Mouse (Mus musculus) heart, embryonic 15.5 days (tissue): Measurements from ENCODE around the gene Nck1. TPM values are rescaled to one million over a fixed set of nuclear protein-coding genes. Genes with fewer than 3 reads are reported as not detected.
A peak's percentile ranks its signal among the peaks of the same experiment; 100 is the strongest.

Experiments used
- ATAC-seq: fragments of 200-750 bp; cut with Nextera tagmentation; replicated peaks from 2 replicates; pipeline ENCODE4 v1.8.0; 2017; ENCODE audit warnings: low read depth, moderate TSS enrichment; ENCODE audit not compliant: insufficient number of reproducible peaks, insufficient read depth, low FRiP score
- H3K27ac ChIP-seq: fragments of 300-500 bp; sonication (generic); 2 replicates; pipeline ENCODE4 v1.5.1; 2015; ENCODE audit warnings: mild to moderate bottlenecking, inconsistent platforms
- H3K27me3 ChIP-seq: fragments of 300-500 bp; sonication (generic); 2 replicates; pipeline ENCODE4 v1.6.1; 2015; ENCODE audit warnings: inconsistent platforms
- H3K36me3 ChIP-seq: fragments of 300-500 bp; sonication (generic); 2 replicates; pipeline ENCODE4 v1.6.1; 2015; ENCODE audit warnings: mild to moderate bottlenecking, inconsistent platforms
- H3K4me1 ChIP-seq: fragments of 300-500 bp; sonication (generic); replicated peaks from 2 replicates; pipeline ENCODE4 v1.6.1; 2015; ENCODE audit warnings: inconsistent platforms
- H3K4me2 ChIP-seq: fragments of 300-500 bp; sonication (generic); 2 replicates; pipeline ENCODE4 v1.6.1; 2015; ENCODE audit warnings: inconsistent platforms, mild to moderate bottlenecking, moderate library complexity
- H3K4me3 ChIP-seq: fragments of 300-500 bp; sonication (generic); 2 replicates; pipeline ENCODE4 v1.5.1; 2015; ENCODE audit warnings: mild to moderate bottlenecking, inconsistent platforms
- H3K9ac ChIP-seq: fragments of 300-500 bp; sonication (generic); 2 replicates; pipeline ENCODE4 v1.6.1; 2015; ENCODE audit warnings: mild to moderate bottlenecking, inconsistent platforms
- H3K9me3 ChIP-seq: fragments of 300-500 bp; sonication (generic); replicated peaks from 2 replicates; pipeline ENCODE4 v1.6.1; 2016; ENCODE audit warnings: inconsistent platforms
- WGBS: fragments of 180-500 bp; shearing (Covaris S2); methylation state at CpG from one replicate; pipeline ENCODE4 v1.1.7; 2015; ENCODE audit warnings: mixed read lengths; 5-methylcytosine and 5-hydroxymethylcytosine counted together
- polyA plus RNA-seq: library from polyadenylated mRNA; unstranded; fragments of >200 nt; fragmentation: Nextera tagmentation; extraction: Ambion mirVana; gene quantifications from 2 replicates; pipeline ENCODE4 v1.2.1, GENCODE M21; 2015

Gene Nck1
- polyA plus RNA-seq, 1 experiment from 2014 or later: 57.1 TPM

DNA sequence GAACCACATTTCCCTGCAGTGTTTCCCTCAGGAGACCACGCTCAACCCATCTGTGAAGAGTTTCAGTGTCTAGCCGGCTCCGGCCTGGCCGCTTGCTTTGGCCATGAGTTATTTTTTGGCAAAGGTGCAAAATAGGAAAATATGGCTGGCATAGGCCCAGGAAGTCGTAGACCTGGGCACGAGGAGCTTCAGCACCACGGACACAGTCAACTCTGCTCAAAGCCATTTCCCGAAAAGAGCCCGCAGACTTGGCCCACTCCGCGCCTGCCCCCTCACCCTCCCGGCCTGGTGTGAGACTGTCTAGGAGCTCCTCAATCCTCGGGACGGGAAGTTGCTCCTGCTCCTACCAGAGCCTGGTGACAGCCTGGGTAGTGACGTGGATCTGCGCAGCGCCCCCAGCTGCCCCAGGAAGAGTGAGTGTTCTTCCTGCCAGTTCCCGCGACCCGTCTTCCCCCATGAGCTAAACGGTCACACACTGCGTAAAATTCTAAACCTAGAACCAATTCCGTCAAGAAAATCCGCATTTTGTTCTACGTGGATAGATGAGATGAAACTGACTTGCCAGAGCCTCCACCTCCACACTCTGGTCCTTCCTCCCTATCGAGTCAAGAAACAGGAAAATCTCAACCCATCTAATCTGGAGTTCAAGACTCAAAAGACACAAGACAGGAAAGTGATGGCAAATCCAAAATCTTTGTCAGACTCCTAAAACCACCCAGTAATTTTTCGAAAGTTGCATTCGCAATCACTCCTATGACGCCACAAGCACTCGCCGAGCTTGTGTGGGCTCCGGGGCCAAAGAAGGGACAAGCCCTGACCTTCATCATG is 24.1 kb upstream of the Nck1 start:
- Histone ChIP-seq H3K4me1 (peaks cover 6% of the 10 kb centered on the region), H3K27ac (0 out of 2 replicates have a peak overlapping the region, but pooled peaks have one; percentile 46), H3K4me2 (peak overlapping the region; percentile 88), H3K9me3 (no peaks in the 10 kb centered on the region), H3K4me3 (peak overlapping the region; percentile 64), H3K36me3 (no peaks in the 10 kb centered on the region), H3K9ac (peak overlapping the region; percentile 65), H3K27me3 (no peaks in the 10 kb centered on the region)
- 5% methylated on average over 32 of the region's 32 CpGs for WGBS
- ATAC-seq: peak; percentile 76

DNA sequence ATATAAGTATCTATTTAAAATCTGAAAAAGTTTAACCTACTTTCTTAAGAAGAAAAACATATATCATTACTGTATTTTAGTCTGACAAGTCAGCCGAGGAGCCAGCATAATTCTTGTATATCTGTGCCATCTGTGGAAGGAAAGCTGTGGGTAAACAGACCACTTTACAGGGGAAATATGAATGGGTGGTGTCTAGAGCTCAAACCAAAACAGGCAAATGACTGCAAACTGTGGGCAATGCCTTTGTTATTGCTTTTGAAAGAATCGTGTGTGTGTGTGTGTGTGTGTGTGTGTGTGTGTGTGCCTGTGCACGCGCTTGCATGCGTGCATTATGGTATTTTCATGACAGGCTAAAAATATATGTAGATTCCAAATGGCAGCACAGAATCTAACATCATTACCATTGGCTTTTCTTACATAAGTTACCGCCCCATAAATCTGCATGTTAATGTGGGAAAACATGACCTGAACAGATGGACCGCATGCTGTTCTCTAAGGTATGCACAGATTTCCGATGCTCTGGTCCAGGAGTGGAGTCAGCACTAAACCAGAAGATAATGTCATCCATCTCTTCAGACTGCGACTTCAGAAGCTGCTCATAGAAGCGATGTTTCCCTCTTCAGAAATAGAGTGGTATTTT is 14.4 kb upstream of the Nck1 start:
- WGBS: 86% methylated on average over 10 of the region's 10 CpGs
- ATAC-seq: no peak

DNA sequence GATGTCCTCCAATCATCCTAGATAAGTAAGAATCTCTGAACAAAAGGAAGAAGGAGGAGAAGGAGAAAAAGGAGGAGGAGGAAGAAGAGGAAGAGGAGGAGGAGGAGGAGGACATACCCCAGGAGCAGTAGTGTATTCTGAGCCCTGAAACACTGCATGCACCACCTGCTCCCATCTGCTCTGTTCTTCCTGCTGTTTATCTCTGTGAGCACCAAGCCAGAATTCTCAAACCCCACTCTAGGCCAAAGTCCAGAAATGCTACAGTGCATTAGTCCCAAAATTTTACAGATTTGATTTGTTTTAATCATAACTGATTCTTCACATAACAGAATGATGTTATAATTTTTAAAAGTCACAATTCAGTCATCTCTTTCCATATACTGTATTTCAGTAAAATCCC is 13.1 kb upstream of the Nck1 start:
- H3K27me3 ChIP-seq: no peaks in the 10 kb centered on the region
- no peak overlapping the region for H3K4me2 ChIP-seq
- H3K36me3 ChIP-seq: no peaks in the 10 kb centered on the region
- H3K4me3 ChIP-seq: no peak overlapping the region
- H3K27ac ChIP-seq: no peak overlapping the region
- no peak overlapping the region for H3K9ac ChIP-seq
- no peak for ATAC-seq
- no peaks in the 10 kb centered on the region for H3K4me1 ChIP-seq
- no peaks in the 10 kb centered on the region for H3K9me3 ChIP-seq

More for the DNA sequence above, 14.4 kb upstream of the Nck1 start:
- Histone ChIP-seq H3K4me1 (no peaks in the 10 kb centered on the region), H3K27me3 (no peaks in the 10 kb centered on the region), H3K9me3 (no peaks in the 10 kb centered on the region), H3K4me3 (no peak overlapping the region), H3K4me2 (no peak overlapping the region), H3K36me3 (no peaks in the 10 kb centered on the region), H3K27ac (no peak overlapping the region), H3K9ac (no peak overlapping the region)

DNA sequence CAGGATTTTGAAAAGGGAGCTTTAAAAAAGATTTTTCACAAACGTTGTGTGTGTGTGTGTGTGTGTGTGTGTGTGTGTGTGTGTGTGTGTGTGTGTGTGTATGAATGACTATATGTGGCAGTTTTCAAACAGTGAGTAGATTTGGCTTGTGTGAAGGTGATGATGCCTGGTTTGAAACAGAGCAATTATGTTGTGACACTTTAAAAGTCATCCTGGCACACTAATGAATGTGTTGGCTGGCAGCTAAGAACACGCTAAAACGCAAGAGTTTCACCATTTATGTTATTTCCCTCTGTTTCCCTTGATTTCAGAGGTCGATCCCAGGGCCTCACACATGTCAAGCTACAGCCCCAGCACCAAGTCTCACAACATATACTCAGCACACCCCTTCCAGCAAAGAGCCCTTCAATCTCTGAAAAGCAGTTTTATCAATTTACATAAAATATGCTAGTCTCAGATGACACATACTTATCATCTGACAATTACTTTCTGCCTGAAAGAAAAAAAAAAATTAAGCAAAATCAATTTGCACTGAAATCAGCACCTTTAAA is 12.2 kb upstream of the Nck1 start:
- Histone ChIP-seq H3K9ac (no peak overlapping the region), H3K36me3 (no peaks in the 10 kb centered on the region), H3K4me1 (no peaks in the 10 kb centered on the region), H3K4me3 (no peak overlapping the region), H3K27ac (no peak overlapping the region), H3K27me3 (no peaks in the 10 kb centered on the region), H3K4me2 (no peak overlapping the region), H3K9me3 (no peaks in the 10 kb centered on the region)
- WGBS: 73% methylated on average over 4 of the region's 4 CpGs
- no peak for ATAC-seq

DNA sequence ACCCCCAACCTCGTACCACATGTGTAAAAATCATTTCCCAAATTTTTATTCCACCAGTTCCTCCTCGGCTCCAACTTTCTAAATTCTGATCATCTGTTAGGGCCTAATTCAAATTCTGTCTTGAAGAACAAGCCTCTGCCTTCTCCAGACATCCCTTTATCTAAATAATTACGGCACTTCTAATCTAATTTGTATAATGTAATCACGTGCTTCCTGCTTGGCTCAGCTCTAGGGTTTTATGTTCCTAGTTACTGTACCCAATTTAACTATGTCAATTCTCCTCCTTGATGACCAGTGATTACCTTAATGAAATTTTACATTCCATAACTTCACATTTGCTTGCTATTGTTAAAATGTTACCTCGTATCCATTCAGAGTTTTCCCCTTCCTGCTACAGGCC is 9.8 kb upstream of the Nck1 start:
- Histone ChIP-seq H3K36me3 (no peaks in the 10 kb centered on the region; the same call in 1 of the 2 replicates), H3K9ac (no peak overlapping the region), H3K4me1 (no peaks in the 10 kb centered on the region), H3K4me3 (no peak overlapping the region), H3K27ac (no peak overlapping the region), H3K27me3 (no peaks in the 10 kb centered on the region), H3K4me2 (no peak overlapping the region), H3K9me3 (no peaks in the 10 kb centered on the region)
- ATAC-seq: no peak
- WGBS: 70% methylated on average over 5 of the region's 5 CpGs

DNA sequence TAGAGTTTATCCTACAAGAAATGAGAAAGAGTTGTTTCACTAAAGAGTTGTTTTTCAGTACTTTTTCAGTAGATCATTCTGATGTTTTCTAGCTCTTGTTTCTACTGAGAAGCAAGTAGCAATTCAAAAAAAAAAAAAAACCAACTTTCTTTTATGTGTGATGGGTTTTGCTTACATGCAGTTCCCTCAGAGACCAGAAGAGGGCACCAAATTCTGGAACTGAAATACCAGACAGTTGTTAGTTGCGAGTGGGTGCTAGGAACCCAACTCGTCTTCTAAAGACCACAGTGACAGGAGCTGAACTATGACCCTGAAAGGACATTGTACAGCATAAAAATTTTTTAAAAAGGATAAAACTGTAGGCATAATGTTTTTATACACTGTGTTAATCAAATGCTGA is 2.4 kb upstream of the Nck1 start:
- no peak overlapping the region for H3K27ac ChIP-seq
- peaks cover 16% of the 10 kb centered on the region; the same call in 1 of the 2 replicates for H3K4me1 ChIP-seq
- no peak overlapping the region for H3K4me2 ChIP-seq
- no peaks in the 10 kb centered on the region; the same call in 1 of the 2 replicates for H3K36me3 ChIP-seq
- no peaks in the 10 kb centered on the region for H3K9me3 ChIP-seq
- ATAC-seq: no peak
- no peak overlapping the region for H3K9ac ChIP-seq
- H3K4me3 ChIP-seq: no peak overlapping the region
- no peaks in the 10 kb centered on the region for H3K27me3 ChIP-seq
- WGBS: 88% methylated on average over 2 of the region's 2 CpGs

DNA sequence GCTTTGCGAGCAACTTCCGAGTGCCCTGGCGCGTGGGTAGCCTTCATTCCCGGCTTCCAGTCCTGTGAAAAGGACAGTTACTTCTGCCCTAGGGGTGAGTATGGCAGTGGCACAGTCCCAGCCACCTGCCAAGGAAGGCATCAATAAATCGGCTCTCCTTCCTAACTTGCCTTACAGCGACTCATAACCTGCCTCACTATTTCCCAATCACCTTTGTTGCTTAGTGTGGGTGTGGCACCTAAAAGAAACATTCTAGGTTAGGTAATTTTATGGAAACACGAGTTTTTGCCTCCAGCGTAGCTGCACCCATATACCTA is 618 bp upstream of the Nck1 start:
- Histone ChIP-seq H3K4me3 (peak overlapping the region; percentile 91), H3K9ac (peak overlapping the region; percentile 65), H3K4me2 (peak overlapping the region; percentile 74), H3K9me3 (no peaks in the 10 kb centered on the region), H3K36me3 (no peaks in the 10 kb centered on the region; the same call in 1 of the 2 replicates), H3K4me1 (peaks cover 16% of the 10 kb centered on the region; the same call in 1 of the 2 replicates), H3K27me3 (no peaks in the 10 kb centered on the region), H3K27ac (peak overlapping the region; percentile 84)
- no peak for ATAC-seq
- WGBS: 9% methylated on average over 9 of the region's 9 CpGs

DNA sequence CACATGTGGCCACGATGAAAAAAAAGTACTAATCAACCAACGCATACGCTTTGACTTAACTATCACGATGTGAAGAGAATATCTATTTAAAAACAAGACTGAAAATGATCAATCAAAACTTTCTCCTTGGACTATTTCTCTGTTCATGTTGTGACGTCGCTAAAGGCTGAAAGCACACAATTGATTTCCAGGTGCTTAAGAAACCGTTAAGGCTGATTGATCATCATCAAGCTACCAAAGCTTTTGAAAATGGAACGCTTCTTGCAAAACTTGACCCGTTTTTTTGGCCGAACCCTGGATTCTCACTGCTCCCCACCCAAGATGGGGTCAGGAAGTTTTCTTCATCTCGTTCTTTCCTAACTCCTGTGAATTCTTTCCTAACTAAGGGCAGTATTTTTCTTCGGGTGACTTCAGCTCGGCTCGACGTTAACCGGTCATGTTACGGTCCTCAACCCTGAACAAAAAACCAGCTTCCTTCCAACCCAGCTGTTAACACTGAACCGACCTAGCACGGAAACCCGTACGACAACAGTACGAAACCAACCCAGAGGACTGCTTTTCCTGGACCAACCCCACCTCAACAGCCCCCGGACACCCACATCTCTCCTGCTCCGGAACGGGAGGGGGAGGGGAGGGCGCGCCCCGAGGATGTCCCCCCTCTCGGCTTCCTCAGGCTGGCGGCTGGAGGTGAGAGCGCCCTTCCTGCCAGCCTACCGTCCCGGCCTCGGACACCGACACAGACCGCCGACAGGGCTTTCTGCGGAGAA is 803 bp downstream of the Nck1 start:
- Histone ChIP-seq H3K9me3 (no peaks in the 10 kb centered on the region), H3K27me3 (no peaks in the 10 kb centered on the region), H3K4me1 (peaks cover 20% of the 10 kb centered on the region), H3K4me3 (peak overlapping the region; percentile 91), H3K9ac (peak overlapping the region; percentile 79), H3K27ac (peak overlapping the region; percentile 95), H3K4me2 (peak overlapping the region; percentile 78), H3K36me3 (no peaks in the 10 kb centered on the region)
- 1% methylated on average over 38 of the region's 38 CpGs for WGBS
- ATAC-seq: peak; percentile 48

DNA sequence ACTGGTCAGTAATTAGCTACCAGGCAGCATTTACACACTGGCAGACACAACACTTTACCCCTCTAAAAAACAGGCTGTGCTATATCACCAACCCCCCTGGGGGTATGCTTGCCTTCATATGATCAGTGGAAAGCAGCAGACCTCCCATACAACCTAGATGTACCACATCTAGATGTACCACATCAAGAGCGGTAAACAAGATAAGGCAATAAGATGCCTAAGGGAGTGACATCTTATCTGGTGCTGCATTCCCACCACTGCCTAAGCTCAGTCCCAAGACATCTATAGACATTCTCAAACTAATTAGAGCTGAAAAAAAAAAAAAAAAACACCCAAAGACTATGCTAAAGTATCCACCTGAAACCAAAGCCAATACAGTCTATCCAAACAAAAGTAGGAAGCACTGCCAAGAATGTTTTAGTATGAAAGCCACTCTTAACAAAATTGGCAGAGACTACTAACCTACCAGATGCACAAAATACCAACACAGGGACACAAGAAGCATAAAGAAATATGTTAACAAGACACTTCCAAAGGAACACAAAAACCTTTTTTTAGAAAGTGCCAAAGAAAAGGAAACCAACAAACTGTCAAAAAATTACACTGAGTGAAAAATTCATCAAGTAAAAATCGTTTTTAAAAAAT is 10.2 kb downstream of the Nck1 start:
- Histone ChIP-seq H3K4me1 (peaks cover 22% of the 10 kb centered on the region), H3K36me3 (no peaks in the 10 kb centered on the region), H3K9ac (no peak overlapping the region), H3K4me2 (no peak overlapping the region), H3K9me3 (no peaks in the 10 kb centered on the region), H3K27me3 (no peaks in the 10 kb centered on the region), H3K27ac (no peak overlapping the region), H3K4me3 (no peak overlapping the region)
- 84% methylated on average over 2 of the region's 2 CpGs for WGBS
- no peak for ATAC-seq

DNA sequence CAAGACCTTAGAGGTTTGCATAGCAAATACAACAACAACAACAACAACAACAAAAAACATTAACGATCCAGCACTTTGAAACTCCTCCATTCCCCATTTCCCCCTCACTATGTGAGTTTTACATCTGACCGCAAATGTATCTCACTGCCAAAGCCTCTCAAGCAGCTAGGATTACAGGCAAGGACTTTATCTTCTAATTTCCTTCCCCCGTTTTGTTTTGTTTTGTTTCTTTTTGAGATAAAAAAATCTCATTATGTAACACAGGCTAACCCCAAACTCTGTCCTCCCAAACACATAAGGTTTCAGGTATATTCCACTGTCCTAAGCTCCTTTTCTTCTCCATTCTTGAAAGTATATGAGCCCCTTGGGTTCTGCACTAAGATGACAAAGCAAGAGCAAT is 11.2 kb downstream of the Nck1 start:
- no peak overlapping the region for H3K4me3 ChIP-seq
- H3K36me3 ChIP-seq: no peaks in the 10 kb centered on the region
- H3K27ac ChIP-seq: no peak overlapping the region
- no peak overlapping the region for H3K9ac ChIP-seq
- no peak overlapping the region for H3K4me2 ChIP-seq
- ATAC-seq: no peak
- H3K27me3 ChIP-seq: no peaks in the 10 kb centered on the region
- WGBS: 69% methylated on average over 3 of the region's 3 CpGs
- H3K4me1 ChIP-seq: peaks cover 22% of the 10 kb centered on the region
- no peaks in the 10 kb centered on the region for H3K9me3 ChIP-seq
